Mouse (Mus musculus): Measurements from ENCODE around the gene Nanp. TPM values are rescaled to one million over a fixed set of nuclear protein-coding genes. Genes with fewer than 3 reads are reported as not detected.

Nanp gene
- total RNA-seq (2021), result 10 to 100 TPM; 22.0 to 25.5 TPM

DNA sequence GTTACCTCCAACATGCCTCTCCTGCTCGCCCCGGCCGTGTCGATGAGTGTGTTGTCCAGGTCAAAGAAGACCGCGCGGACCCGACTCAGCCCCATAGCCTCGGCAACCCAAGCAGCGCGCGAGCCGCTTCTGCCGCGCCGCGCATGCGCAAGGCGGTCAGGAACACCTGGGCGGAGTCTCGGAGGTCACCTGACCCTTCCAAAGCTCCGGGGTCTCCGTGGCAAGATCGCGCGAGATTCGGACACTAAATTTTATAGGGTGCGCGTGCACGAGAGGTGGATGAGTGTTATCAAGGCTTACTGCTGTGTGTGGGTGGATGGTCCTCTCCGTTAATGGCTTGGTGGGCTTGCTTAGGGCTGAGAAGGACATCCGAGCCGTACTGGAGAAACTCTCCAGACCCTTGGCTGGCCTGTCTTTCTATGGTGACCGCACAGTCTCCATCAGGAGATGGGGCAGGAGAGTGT, at the start of gene Nanp, which contains the start of gene Ninl:
TSS of gene Nanp (minus strand) at position 167 of the 464 bp plus-strand sequence.
TSS of gene Ninl (minus strand) at position 151 of the 464 bp plus-strand sequence.
- DNase-seq (ENCODE audit: extremely low spot score in 1 of 2, low spot score in 2 of 2), result peak; percentile 93 to 97
- intact Hi-C loops (cut with DNase I), result no loop called here

DNA sequence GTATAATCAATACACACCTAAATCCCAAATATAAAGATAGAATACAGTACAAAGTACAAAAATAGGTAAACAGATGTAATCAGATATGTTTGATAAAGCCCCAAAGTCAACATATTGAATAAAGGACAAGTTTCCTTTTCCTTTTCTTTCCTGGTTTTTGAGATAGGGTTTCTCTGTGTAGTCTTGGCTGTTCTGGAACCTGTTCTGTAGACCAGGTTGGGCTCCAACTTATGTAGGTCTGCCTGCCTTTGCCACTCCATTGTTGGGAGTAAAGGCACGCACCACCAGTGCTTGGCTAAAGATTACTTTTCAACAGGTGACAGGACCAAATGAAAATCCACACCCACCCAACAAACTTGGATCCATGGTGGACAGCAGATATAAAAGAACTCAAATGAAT, 17.4 kb upstream of the Nanp start:
- no peak for DNase-seq (ENCODE audit: extremely low spot score in 1 of 2, low spot score in 2 of 2)
- intact Hi-C loops (cut with DNase I), result no loop called here

DNA sequence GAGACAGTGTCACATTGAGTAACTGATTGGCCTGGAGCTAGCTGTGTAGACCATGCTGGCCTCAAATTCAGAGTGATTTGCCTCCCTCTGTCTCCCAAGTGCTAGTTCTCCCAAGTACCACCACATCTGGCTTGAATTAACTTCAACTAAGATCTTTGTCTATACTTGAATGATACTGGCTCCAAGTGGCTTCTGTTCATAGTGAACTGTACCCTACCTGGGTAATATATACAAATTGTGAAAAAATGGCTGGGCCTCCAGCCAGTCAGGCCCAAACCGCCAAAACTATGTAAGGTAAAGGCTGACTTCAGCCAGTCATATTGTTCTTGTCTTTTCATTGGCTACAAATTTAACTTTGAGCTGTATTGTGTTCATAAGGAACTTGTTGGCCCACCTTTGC, 1.2 kb upstream of the Nanp start:
- DNase-seq (ENCODE audit: extremely low spot score in 1 of 2, low spot score in 2 of 2), result no peak
- intact Hi-C loops (cut with DNase I), result no loop called here

DNA sequence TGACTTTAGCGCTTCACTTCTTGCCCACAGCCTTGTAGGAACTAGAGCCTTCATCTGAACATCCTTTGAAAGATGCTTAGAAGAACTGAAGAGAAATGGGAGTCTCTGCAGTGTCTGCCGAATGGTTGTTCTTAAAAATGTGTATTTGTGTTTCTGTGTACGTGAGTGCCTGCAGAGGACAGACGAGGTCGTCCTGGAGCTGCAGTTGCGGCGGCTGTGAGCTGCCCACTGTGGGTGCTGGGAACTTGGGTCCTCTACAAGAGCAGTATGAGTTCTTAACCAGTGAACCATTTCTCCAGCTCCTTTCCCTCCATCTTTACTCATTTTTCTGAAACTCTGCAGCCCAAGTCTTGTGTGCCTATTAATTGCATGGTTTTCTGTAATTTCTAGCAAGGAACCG, 528 bp upstream of the Nanp start:
- DNase-seq (ENCODE audit: extremely low spot score in 1 of 2, low spot score in 2 of 2), result no peak
- intact Hi-C loops (cut with DNase I), result no loop called here

DNA sequence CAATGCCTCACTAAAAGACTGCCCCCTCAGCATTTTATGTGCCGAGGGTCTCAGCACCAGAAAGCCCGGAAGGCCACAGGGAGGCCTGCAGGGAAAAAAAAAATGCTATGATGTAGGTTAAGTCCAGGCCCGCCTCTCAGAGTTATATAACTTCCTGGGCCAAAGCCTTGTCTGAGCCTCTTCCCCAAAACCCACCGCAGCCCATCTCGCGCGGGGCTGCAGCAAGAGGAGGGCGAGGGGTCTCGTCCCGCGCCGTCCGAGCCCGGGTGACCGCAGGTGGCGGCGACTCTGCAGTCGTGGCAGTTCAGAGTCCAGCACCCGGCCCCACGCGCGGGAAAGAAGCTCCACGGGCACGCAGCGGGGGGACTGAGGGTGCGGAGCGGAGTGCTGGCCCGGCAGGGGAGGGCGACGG, 381 bp downstream of the Nanp start:
- intact Hi-C loops (cut with DNase I), result no loop called here
- no peak for DNase-seq (ENCODE audit: extremely low spot score in 1 of 2, low spot score in 2 of 2)

DNA sequence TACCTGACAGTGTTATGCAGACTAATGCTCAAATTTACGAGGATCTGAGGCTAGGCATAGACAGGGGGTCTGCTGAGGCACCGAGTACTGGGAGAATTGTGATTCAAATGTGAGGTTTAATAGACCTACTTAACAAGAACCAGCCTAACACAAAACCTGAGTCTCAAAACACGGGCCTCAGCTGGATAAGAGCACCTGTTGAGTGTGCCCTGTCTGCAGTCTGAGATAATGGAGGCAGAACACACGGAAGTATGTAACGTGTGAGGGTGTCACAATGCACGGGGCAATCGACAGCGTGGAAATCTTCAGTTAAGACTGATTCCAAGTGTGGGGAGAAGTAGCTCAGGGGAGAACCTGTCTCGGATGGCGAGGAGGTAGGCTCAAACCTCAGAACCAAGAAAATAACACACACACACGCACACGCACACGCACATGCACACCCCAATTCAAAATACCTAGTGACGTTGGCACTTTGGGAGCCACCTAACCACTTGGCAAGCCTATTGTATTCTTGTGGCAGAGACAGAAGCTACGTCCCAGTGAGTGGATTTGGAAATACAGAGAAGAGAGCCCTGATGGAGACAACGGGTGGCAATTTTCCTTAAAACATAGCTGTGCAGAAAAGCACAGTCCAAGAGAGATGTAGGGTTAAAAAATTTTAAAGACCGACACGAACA, 1.2 kb downstream of the Nanp start:
- DNase-seq (ENCODE audit: extremely low spot score in 1 of 2, low spot score in 2 of 2), result no peak
- intact Hi-C loops (cut with DNase I), result no loop called here

DNA sequence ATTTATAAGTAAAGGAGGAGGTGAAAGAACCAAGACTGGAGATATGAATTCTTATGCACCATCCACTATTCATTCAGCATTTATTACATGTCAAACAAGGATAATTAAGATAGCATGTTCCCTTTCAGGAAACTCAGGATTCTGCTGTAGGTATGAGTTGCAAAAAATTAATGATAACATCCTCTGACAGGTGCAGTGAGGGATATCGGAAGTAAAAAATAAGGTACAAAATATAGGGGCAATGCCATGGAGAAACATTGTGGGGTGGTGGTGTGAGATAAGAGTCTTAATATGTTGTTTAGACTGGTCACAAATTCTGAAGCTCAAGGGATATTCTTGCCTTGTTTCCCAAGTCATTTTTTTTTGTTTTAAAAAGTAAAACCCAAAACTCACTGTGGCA, 1.9 kb downstream of the Nanp start:
- no peak for DNase-seq (ENCODE audit: extremely low spot score in 1 of 2, low spot score in 2 of 2)
- intact Hi-C loops (cut with DNase I), result no loop called here

DNA sequence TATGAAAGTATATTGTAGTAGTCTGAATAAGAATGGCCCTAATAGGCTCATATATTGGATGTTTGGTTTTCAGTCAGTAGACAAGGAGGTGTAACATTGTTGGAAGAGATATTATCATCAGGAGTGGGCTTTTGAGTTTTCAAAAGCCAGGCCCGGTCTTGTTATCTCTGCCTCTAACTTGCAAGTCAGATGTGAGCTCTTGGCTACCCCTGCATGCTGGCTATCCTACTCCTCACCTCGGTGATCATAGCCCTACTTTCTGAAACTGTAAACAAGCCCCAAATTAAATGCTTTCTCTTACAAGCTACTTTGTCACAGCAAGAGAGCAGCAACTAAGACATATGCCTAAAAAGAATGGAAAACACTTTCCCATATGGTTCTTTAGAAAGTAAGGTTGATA, 2.5 kb downstream of the Nanp start:
- intact Hi-C loops (cut with DNase I), result no loop called here
- DNase-seq (ENCODE audit: extremely low spot score in 1 of 2, low spot score in 2 of 2), result no peak

DNA sequence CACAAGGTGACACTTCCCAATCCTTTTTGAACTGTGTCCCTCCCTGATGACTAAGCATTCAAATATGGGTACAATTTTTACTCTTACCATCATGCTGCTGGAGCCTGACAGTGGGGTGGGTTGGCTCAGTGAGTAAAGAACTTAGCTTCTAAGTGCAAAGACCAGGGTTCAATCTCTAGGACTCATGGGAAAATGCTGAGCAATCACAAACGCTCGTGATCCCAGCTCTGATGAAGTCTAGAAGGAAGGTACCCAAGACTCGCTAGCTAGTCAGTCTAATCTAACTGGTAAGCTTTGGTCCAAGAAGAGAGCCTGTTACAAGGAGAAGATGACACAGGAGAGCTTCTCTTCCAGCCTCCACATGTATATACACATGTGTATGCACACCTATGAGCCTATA, 4.8 kb downstream of the Nanp start:
- intact Hi-C loops (cut with DNase I), result no loop called here
- no peak for DNase-seq (ENCODE audit: extremely low spot score in 1 of 2, low spot score in 2 of 2)

DNA sequence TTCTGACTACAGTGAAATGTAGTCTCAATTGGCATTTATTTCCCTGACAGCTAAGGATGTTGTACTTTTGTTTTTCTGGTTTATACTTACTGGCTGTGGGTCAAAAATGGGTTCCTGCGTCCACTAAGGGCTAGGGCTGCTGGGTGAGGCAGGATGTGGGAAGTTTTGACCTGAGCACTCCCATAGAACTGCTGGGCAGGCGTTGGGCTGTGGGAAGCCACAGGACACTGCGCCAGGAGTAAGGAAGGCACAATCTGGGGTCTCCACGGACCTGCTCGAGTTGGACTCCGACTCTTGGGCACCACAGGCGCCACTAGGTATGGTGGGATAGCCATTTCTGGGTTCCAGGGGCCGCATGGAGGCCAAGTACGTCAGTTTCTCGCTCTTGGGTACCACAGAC, 18.0 kb downstream of the Nanp start:
- intact Hi-C loops (cut with DNase I), result no loop called here
- no peak for DNase-seq (ENCODE audit: extremely low spot score in 1 of 2, low spot score in 2 of 2)

DNA sequence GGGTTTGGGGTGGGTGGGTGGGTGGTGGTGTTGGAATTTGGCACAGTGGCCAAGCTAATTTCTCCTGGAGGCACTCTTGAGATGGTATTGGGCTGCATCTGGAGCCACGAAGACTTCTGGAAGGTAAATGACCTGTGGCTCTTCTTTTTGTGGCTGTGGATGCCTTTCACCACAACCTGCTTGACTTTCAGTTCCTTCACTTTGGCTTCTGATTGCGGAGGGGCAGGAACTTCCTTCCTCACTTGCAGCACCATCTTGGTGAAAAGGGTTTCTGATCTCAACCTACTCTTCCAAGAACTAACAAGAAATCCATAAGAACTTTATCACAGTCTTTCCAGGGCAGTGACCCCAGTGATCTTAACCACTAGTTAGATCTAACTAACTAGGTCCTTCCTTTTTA, 23.9 kb downstream of the Nanp start:
- intact Hi-C loops (cut with DNase I), result no loop called here
- DNase-seq (ENCODE audit: extremely low spot score in 1 of 2, low spot score in 2 of 2), result no peak

DNA sequence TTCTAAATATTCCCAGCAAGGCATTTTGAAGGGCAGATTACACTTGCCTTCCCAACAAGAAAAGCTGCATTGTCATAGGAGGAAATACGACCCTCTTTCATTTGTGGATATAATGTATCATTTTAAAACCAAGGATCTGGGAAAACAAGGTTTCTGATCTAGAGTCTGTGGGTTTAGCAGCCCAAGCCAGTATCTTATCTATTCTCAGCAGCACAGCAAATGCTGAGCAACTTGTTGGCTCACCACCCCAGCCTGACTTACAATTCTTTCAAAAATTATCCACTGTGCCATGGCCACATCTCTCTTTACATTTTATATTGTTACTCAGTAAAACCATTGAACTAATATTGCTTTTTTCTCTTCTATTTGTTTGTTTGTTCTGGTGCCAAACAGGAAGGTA, 27.9 kb downstream of the Nanp start:
- intact Hi-C loops (cut with DNase I), result no loop called here
- no peak for DNase-seq (ENCODE audit: extremely low spot score in 1 of 2, low spot score in 2 of 2)

DNA sequence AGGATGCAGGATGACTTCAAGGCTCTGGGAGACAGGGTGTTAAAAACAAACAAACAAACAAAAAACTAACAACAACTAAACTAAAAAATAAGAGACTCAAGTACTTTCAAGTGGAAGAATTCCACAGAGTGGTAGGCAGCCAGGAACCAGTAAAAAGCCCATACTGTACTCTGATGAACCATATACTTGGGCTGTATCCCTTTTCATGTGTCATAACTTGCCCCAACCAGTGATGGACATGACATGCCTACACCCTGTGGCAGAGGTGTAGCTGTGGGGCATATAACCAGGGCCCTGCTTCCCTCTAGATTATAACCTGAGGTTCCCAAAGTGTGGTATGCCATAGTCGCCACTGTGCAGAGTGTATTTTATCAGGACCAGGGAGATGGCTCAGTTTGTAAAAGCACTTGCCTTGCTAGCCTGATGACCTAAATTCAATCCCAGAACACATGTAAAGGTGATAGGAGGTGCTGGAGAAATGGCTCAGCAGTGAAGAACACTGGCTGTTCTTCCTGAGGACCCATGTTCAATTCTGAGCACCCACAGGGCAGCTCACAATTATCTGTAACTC, 29.6 kb downstream of the Nanp start:
- intact Hi-C loops (cut with DNase I), result loop anchor here (10.0 kb wide), 2 partner anchors 175 to 205 kb away; no protein-coding TSS in a partner anchor

DNA sequence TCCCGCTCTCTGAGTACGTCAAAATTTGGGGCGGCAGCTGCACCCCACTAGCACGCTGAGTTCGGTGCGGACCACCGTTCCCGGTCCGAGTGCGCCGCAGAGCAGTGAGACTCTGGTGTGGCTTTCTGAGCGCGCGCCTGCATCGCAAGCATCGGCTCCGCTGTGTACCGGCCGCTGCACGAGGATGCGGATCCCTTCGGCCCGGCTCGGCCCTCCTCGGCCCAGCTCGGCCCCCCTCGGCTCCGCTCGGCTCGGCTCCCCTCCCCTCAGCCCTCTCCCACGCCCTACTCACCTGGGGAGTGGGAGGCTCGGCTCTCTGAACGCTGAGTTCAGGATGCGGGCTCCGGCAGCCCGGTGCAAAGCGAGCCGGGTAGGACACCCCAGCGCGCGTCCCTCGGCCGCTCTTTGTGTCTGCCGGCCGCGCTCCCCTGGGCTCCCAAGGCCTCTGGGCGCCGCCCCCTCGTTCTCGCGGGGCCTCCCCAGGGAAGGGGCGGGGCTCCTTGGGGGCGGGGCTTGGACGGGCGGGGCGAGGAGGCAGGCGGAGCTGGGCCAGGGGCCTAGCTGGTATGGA, 30.2 kb downstream of the Nanp start:
- peak; percentile 69 to 86 for DNase-seq (ENCODE audit: extremely low spot score in 1 of 2, low spot score in 2 of 2)
- intact Hi-C loops (cut with DNase I), result loop anchor here (10.0 kb wide), 2 partner anchors 174 to 204 kb away; no protein-coding TSS in a partner anchor

More for the DNA sequence above, 29.6 kb downstream of the Nanp start:
- no peak for DNase-seq (ENCODE audit: extremely low spot score in 1 of 2, low spot score in 2 of 2)

DNA sequence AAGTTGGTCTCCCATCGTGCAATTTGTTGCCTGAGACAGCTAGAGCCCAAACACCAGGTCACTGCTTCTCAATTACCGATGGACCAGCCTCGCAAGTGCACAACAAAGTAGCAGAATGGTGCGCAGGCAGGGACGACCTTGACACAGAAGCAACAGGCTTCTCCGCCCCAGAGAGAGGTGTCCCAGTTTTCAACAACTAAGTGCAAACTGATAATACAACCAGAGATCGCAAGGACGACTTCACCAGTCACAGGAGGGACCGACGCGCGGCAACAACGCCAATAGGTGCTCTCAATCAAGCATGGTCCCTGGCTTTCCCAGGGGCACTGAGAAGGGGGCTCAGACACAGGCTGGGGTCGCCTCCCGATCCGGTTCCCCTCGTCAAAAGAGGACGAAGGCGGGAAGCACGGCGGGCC, 30.7 kb downstream of the Nanp start:
- intact Hi-C loops (cut with DNase I), result loop anchor here (10.0 kb wide), 2 partner anchors 174 to 204 kb away; no protein-coding TSS in a partner anchor
- DNase-seq (ENCODE audit: extremely low spot score in 1 of 2, low spot score in 2 of 2), result no peak

DNA sequence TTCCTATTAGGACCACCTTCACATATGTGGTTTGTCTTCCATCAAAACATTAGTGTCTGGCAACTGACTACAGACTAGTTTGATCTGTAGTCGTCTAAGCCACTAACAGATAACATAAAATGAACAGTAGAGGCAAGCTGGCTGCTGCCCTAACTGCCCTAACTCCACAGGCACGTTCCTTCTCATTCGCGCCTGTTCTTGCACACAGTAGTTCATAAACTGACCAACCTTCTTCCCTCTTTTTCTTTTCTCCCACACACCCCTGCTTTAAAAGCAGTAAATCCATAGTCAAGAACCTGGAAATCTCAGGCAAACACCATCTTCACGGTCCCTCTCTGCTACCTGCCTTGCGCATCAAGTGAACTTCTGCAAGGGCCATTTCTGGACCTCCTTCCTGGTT, 31.2 kb downstream of the Nanp start:
- intact Hi-C loops (cut with DNase I), result loop anchor here (10.0 kb wide), 2 partner anchors 173 to 203 kb away; no protein-coding TSS in a partner anchor
- no peak for DNase-seq (ENCODE audit: extremely low spot score in 1 of 2, low spot score in 2 of 2)

DNA sequence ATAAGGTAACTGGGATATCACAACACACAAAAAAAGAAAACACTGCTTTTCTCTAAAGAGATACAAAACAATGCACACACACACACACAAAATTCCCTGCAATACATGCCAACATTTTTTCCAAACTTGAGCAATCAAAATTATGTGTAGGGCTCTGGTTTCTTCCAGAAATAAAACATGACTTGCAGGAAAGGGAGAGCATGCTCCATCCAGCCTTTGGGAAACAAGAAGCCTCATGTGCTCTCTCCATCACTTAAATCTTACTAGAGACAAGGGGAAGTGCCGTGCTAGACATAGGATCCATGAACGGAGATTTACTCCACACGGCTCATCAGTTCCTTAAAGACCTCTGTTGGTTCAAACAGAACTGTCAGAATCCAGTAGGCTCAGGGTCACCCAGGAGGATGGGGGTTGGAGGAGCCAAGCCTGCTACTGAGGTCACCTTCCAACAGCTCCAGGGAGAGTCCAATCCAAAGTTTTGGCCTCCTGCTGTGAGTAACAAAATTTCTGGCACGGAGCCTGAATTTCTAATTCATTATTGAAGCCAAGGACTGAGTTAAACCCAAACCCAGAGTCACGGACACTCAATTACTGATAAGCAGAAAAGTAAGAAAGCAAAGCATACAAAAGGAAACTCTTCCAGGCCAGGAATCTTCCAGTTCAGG, 32.8 kb downstream of the Nanp start:
- DNase-seq (ENCODE audit: extremely low spot score in 1 of 2, low spot score in 2 of 2), result no peak
- intact Hi-C loops (cut with DNase I), result loop anchor here (10.0 kb wide), 2 partner anchors 172 to 202 kb away; no protein-coding TSS in a partner anchor

DNA sequence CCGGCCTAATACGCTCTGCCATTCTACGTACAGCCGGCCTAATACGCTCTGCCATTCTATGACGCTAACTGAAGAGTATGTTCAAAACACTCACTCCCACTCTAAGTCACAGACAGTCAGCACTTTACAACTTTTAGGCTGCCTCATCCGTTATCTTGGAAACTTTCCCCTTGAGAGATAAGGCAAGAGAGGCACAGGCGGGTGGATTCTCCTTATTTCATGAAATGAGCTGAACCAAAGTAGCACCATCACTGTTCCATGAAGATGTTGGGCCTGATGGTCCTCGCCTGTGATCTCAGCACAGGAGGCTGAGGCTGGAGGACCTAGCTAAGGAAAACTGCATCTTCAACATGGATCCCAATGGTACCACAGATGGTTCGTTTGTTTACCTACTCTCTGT, 34.8 kb downstream of the Nanp start:
- no peak for DNase-seq (ENCODE audit: extremely low spot score in 1 of 2, low spot score in 2 of 2)
- intact Hi-C loops (cut with DNase I), result loop anchor here (5.0 to 10.0 kb wide), 4 partner anchors 97 to 327 kb away; partner anchors contain the start of gene Gins1

DNA sequence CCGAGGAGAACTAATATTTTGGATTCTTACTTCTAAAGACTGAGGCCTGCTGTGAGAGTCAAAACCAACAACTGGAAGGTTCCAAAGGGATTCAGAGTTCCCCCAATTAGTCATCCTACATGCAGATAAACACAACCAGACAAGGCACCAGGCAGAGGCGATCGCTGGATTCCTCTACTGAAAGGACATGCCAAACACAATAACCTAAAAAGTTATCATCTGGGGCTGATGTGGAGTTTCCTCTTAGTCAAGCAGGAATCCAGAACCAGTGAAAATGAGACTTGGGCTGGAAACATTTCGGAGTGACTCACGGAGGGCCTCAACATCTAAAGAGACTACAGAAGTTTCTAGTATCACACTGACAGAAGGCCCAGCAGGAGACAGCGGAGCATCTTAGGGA, 35.4 kb downstream of the Nanp start:
- no peak for DNase-seq (ENCODE audit: extremely low spot score in 1 of 2, low spot score in 2 of 2)
- intact Hi-C loops (cut with DNase I), result loop anchor here (5.0 to 10.0 kb wide), 4 partner anchors 96 to 326 kb away; partner anchors contain the start of gene Gins1
